Mouse (Mus musculus) urinary bladder, adult 18-20 months (tissue): ENCODE results near the gene Map3k4.

Source experiments
- DNase-seq, 2 experiments: peaks; one replicate each; pipeline ENCODE4 v3.0.0; 2022; ENCODE audit warnings: low spot score in 2 of 2, mixed read lengths in 2 of 2

Gene Map3k4

DNA sequence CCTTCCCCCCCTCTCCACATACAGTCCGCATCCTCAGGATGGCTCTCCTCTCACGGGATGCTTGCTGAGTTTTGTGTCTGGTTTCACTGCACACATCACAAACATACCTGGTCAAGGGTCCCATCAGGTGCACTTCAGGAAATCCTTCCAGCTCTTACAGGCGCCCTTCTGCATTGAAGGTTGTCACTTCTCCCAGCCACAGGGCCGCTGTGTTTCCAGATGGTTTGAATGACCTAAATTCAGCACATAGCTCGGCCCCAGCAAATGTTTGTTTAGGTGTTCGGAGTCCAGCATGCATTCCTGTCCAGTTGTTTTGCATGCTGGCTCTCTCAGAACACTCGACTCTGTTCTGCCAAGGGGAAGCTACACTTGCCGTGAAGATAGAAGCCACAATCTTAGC lies 134.3 kb downstream of the Map3k4 start:
- no peak for DNase-seq

DNA sequence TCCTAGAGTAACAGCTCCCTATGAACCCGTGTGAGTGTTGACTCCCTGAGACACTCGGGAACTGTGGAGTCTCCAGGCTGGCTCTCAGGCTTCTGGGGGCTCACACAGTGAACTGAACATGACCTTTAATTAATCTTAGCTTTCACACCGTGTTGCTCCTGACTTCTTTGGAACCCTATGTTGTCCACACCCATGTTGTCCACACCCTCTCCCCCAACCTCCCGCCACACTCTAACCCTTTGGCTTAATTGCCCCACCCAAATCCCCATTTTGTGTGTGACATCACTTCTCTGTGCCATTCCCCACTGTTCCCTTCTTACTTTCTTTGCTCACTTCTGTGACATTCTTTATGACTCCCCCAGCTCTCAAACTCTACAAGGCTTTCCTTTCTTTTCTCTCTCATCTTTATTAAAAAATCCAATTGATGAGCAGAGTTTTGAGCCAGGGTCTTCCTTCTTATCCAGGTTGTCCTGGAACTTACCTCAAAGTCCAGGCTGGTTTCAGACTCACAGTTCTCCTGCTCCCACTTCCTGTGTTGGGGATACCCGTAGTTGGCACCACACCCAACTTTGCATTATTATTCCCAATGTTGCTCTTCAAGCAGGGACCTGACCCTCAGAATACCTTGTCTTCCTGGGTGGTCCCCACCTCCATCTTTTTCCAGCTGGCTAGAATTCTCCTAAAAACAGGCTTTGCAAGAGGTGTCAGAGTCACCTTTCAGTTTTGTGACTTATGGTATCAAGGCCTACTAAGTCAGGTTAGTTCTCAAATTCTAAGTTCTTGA lies 135.7 kb downstream of the Map3k4 start:
- DNase-seq, result no peak

DNA sequence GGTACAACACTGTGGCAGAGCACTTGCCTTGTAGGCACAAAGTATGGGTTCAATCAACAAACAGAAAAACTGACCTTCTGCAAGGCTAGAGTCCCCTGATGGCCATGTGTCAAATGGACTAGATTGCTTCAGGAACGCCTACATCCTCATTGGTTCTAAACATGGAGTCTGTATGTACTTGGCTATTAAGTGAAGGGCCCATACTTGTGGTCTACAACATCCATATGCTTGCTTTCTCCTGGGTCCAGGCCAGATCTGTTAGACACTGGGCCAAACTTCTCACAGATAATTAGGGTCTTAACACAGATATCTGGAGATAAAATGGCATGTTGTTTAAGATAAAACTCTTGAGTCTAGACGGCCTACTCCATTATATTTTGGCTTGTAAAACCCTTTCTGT lies 138.8 kb downstream of the Map3k4 start:
- DNase-seq, result no peak

DNA sequence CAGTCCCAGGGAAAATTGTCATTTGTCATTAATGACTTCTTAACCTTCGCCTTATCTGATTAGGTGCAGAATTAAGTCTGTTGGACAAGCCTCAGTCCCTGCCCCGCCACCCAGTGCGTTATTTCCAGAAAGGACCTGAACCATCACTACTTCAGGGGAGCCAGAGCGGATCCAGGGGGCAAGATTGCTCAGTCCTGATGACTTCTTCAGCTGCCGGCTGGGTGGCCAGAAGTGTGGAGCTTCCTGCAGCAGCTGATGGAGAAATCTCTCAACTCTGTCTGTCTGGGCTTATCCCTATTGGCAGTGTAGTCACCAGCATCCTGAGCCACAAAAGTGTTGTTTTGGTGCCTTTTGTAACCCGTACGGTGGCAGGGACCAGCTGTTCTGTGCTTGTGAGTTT lies 139.3 kb downstream of the Map3k4 start:
- DNase-seq, result no peak
